Mouse (Mus musculus) layer of hippocampus, postnatal 36 days (tissue): ENCODE results near the gene Slc38a9. TPM values are rescaled to one million over a fixed set of nuclear protein-coding genes. Genes with fewer than 3 reads are reported as not detected.

Source experiments
- DNase-seq, 2 experiments: peaks; one replicate each; pipeline ENCODE4 v3.0.0; 2022
- total RNA-seq, 2 experiments: library from RNA; stranded (reverse); gene quantifications; 2 replicates each; pipeline ENCODE4 v1.2.3; 2021

The Slc38a9 gene
- total RNA-seq, 2 experiments from 2014 or later, result 28.6 to 32.5 TPM

GRCm38 (mm10) chr13:112771447-112772208, 111.1 kb downstream of the Slc38a9 start:
- no peak for DNase-seq

- DNase-seq, result no peak
Measured at GRCm38 (mm10) chr13:112772252-112772651, 111.7 kb downstream of the Slc38a9 start.

GRCm38 (mm10) chr13:112772861-112773260, 112.3 kb downstream of the Slc38a9 start:
- no peak for DNase-seq

GRCm38 (mm10) chr13:112773991-112774675, 113.6 kb downstream of the Slc38a9 start:
- DNase-seq, result no peak

- no peak for DNase-seq
Measured at GRCm38 (mm10) chr13:112775856-112776255, 115.3 kb downstream of the Slc38a9 start.

- no peak for DNase-seq
Measured at GRCm38 (mm10) chr13:112778407-112778806, 117.9 kb downstream of the Slc38a9 start.

GRCm38 (mm10) chr13:112785305-112785704, 124.8 kb downstream of the Slc38a9 start:
- no peak for DNase-seq

GRCm38 (mm10) chr13:112786142-112786541, 125.6 kb downstream of the Slc38a9 start:
- DNase-seq, result no peak

- DNase-seq, result no peak
Measured at GRCm38 (mm10) chr13:112786942-112787533, 126.5 kb downstream of the Slc38a9 start.

Other genes starting within 250 kb of the Slc38a9 start
- 10 to 100 TPM; 67.3 to 80.3 TPM for gene Il6st, start 196.7 kb upstream of the Slc38a9 start, total RNA-seq
- under 1 TPM in 1 of 2 experiments, not detected in 1; 0.18 TPM for gene Il31ra, start 66.4 kb upstream of the Slc38a9 start, total RNA-seq
- 1 to 10 TPM; 2.1 to 3.1 TPM for gene Ddx4, start 8.3 kb upstream of the Slc38a9 start, total RNA-seq
- gene Plpp1, start 140.0 kb downstream of the Slc38a9 start, total RNA-seq, result 10 to 100 TPM; 28.5 to 30.7 TPM